Mouse (Mus musculus): ENCODE data around the gene Top2a.

Gene Top2a

GRCm38 (mm10) chr11:98963191-98964021 lies 60.6 kb downstream of the Top2a start:
- peak; percentile 66 for DNase-seq (ENCODE audit: low spot score)

GRCm38 (mm10) chr11:98962421-98963095 lies 61.4 kb downstream of the Top2a start:
- DNase-seq (ENCODE audit: low spot score) = no peak

- DNase-seq (ENCODE audit: low spot score) = no peak
Measured at GRCm38 (mm10) chr11:98961766-98962165, 62.2 kb downstream of the Top2a start.

- no peak for DNase-seq (ENCODE audit: low spot score)
Measured at GRCm38 (mm10) chr11:98961051-98961592, 62.9 kb downstream of the Top2a start.

- DNase-seq (ENCODE audit: low spot score) = peak; percentile 74
Measured at GRCm38 (mm10) chr11:98960313-98960906, 63.6 kb downstream of the Top2a start.

- DNase-seq (ENCODE audit: low spot score) = peak; percentile 72
Measured at GRCm38 (mm10) chr11:98959437-98960312, 64.3 kb downstream of the Top2a start.

GRCm38 (mm10) chr11:98956340-98956739 lies 67.6 kb downstream of the Top2a start:
- no peak for DNase-seq (ENCODE audit: low spot score)

- no peak for DNase-seq (ENCODE audit: low spot score)
Measured at GRCm38 (mm10) chr11:98955707-98956235, 68.2 kb downstream of the Top2a start.

- no peak for DNase-seq (ENCODE audit: low spot score)
Measured at GRCm38 (mm10) chr11:98954801-98955706, 68.9 kb downstream of the Top2a start.

- peak; percentile 86 for DNase-seq (ENCODE audit: low spot score)
Measured at GRCm38 (mm10) chr11:98954373-98954772, 69.6 kb downstream of the Top2a start.

- no peak for DNase-seq (ENCODE audit: low spot score)
Measured at GRCm38 (mm10) chr11:98953835-98954320, 70.1 kb downstream of the Top2a start.

GRCm38 (mm10) chr11:98953361-98953760 lies 70.6 kb downstream of the Top2a start:
- no peak for DNase-seq (ENCODE audit: low spot score)

- no peak for DNase-seq (ENCODE audit: low spot score)
Measured at GRCm38 (mm10) chr11:98952736-98953135, 71.3 kb downstream of the Top2a start.

- no peak for DNase-seq (ENCODE audit: low spot score)
Measured at GRCm38 (mm10) chr11:98952111-98952510, 71.9 kb downstream of the Top2a start.

GRCm38 (mm10) chr11:98951026-98951906 lies 72.7 kb downstream of the Top2a start:
- no peak for DNase-seq (ENCODE audit: low spot score)

GRCm38 (mm10) chr11:98950484-98950883 lies 73.5 kb downstream of the Top2a start:
- DNase-seq (ENCODE audit: low spot score) = no peak

GRCm38 (mm10) chr11:98949958-98950460 lies 74.0 kb downstream of the Top2a start:
- DNase-seq (ENCODE audit: low spot score) = no peak

- no peak for DNase-seq (ENCODE audit: low spot score)
Measured at GRCm38 (mm10) chr11:98949242-98949957, 74.6 kb downstream of the Top2a start.
